12 mouse cellular contexts compared by ENCODE assay signal in the genomic region with DNA sequence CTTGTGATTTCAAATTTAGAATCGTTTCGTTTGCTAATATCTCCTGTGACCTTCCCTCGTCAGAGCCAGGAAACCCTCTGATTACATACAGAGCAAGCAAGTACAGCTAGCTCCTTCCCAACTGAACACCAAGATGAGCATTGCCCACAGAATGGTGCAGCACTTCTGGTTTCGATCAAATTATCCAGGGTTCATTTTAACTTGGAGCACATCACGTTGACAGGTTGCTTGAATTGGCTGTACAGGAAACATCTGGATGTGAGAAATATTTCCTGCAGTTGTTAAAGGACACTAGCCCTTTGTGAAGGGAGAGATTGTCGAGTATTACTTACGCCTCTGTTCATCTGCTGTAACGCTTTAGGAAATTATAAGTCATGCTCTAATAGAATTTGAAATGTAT.
DNase-seq lines count a peak whose midpoint lies in the region; ATAC-seq lines count a peak whose summit lies in the region.
"Had no signal": no experiment of that assay in that cellular context is flagged by ENCODE, and none has a peak within 500 bp of the region (broad histone marks: within the 10 kb centered on the region; RNA-seq: fewer than 3 reads in every experiment).

No protein-coding gene starts in this region.

- H3K4me3 ChIP-seq in megakaryocyte, embryonic 14.5 days (replicated peaks) = peak overlapping the region; percentile 60
- no peak overlapping the region for H3K4me3 ChIP-seq in embryonic facial prominence, embryonic 15.5 days (replicated peaks)
- no peak overlapping the region for H3K4me3 ChIP-seq in kidney, embryonic 15.5 days (replicated peaks)
- H3K4me3 ChIP-seq: midbrain, embryonic 12.5 days had no signal

- H3K9me3 ChIP-seq in megakaryocyte, embryonic 14.5 days = no peaks in the 10 kb centered on the region
- H3K9me3 ChIP-seq in embryonic facial prominence, embryonic 15.5 days (replicated peaks) = no peaks in the 10 kb centered on the region
- H3K9me3 ChIP-seq in kidney, embryonic 15.5 days (replicated peaks) = no peaks in the 10 kb centered on the region
- H3K9me3 ChIP-seq: midbrain, embryonic 12.5 days had no signal

- H3K9ac ChIP-seq in embryonic facial prominence, embryonic 15.5 days = no peak overlapping the region
- no peak overlapping the region for H3K9ac ChIP-seq in kidney, embryonic 15.5 days
- H3K9ac ChIP-seq: liver, embryonic 14.5 days; midbrain, embryonic 12.5 days had no signal

- no peak for ATAC-seq in megakaryocyte, adult 5-6 weeks (ENCODE audit: poor library complexity, severe bottlenecking)
- peak; percentile 39; the same call in 1 of the 2 replicates for ATAC-seq in embryonic facial prominence, embryonic 15.5 days (ENCODE audit: insufficient number of reproducible peaks, low FRiP score, low TSS enrichment, low read depth)
- no peak for ATAC-seq in kidney, embryonic 15.5 days (replicated peaks; ENCODE audit: low FRiP score)

- no peaks in the 10 kb centered on the region for H3K36me3 ChIP-seq in megakaryocyte, embryonic 14.5 days (replicated peaks; ENCODE audit: low read length)
- no peaks in the 10 kb centered on the region for H3K36me3 ChIP-seq in embryonic facial prominence, embryonic 15.5 days
- H3K36me3 ChIP-seq in kidney, embryonic 15.5 days = peaks cover 5% of the 10 kb centered on the region; the same call in 1 of the 2 replicates

- peak; percentile 75 for DNase-seq in heart, adult 11 months
- DNase-seq in heart, postnatal 14 days = no peak
- peak; percentile 52 for DNase-seq in mesoderm, embryonic 11.5 days (ENCODE audit: low read depth, low spot score)
- DNase-seq in adrenal gland, adult 8-10 months = no peak
- DNase-seq: layer of hippocampus, postnatal 36 days; thymus, adult 18-20 months had no signal

- no peak overlapping the region for H3K4me2 ChIP-seq in embryonic facial prominence, embryonic 15.5 days (replicated peaks)
- no peak overlapping the region for H3K4me2 ChIP-seq in kidney, embryonic 15.5 days
- H3K4me2 ChIP-seq: midbrain, embryonic 12.5 days had no signal

- H3K4me1 ChIP-seq in megakaryocyte, embryonic 14.5 days = peaks cover 25% of the 10 kb centered on the region
- H3K4me1 ChIP-seq in embryonic facial prominence, embryonic 15.5 days = peaks cover 10% of the 10 kb centered on the region
- H3K4me1 ChIP-seq in kidney, embryonic 15.5 days = peaks cover 16% of the 10 kb centered on the region; the same call in 1 of the 2 replicates

- intact Hi-C loops in heart, postnatal 14 days (cut with DNase I) = no loop called here

- H3K27me3 ChIP-seq in megakaryocyte, embryonic 14.5 days (replicated peaks) = peaks cover 2% of the 10 kb centered on the region
- H3K27me3 ChIP-seq in embryonic facial prominence, embryonic 15.5 days = no peaks in the 10 kb centered on the region
- H3K27me3 ChIP-seq in kidney, embryonic 15.5 days = no peaks in the 10 kb centered on the region
- H3K27me3 ChIP-seq: midbrain, embryonic 12.5 days had no signal

- WGBS in embryonic facial prominence, embryonic 15.5 days = 24% methylated on average over 8 of the region's 8 CpGs
- 44% methylated on average over 8 of the region's 8 CpGs for WGBS in kidney, embryonic 15.5 days

- H3K27ac ChIP-seq in embryonic facial prominence, embryonic 15.5 days (replicated peaks) = 0 out of 2 replicates have a peak overlapping the region, but pooled peaks have one; percentile 7
- no peak overlapping the region for H3K27ac ChIP-seq in kidney, embryonic 15.5 days
- H3K27ac ChIP-seq: liver, embryonic 14.5 days had no signal

Comparison
In these comparisons a context has a peak if more than half of its experiments do, and no peak if none do; other contexts are left out.
1. DNase-seq: peak in heart, adult 11 months (single experiment) and mesoderm, embryonic 11.5 days (single experiment); none in heart, postnatal 14 days (0 of 2) and adrenal gland, adult 8-10 months (single experiment).